Mouse (Mus musculus) telencephalon, adult 2 months (tissue): ENCODE measurements at regions not wholly inside any gene's neighbourhood (a gene's known extent, or its start where the extent isn't known, plus 50 kb on each side); places are given as distances from the start of the nearest gene placed in this dataset.
A peak's percentile ranks its signal among the peaks of the same experiment; 100 is the strongest.
"Not testable (repeated sequence)": the region's sequence is repeated elsewhere in the genome, so short reads cannot be mapped to it uniquely, and the experiment has no call there.

Source experiments
- DNase-seq: peaks from one replicate; pipeline ENCODE4 v3.0.0-alpha.2; 2011; ENCODE audit warnings: low read depth, low spot score

DNA sequence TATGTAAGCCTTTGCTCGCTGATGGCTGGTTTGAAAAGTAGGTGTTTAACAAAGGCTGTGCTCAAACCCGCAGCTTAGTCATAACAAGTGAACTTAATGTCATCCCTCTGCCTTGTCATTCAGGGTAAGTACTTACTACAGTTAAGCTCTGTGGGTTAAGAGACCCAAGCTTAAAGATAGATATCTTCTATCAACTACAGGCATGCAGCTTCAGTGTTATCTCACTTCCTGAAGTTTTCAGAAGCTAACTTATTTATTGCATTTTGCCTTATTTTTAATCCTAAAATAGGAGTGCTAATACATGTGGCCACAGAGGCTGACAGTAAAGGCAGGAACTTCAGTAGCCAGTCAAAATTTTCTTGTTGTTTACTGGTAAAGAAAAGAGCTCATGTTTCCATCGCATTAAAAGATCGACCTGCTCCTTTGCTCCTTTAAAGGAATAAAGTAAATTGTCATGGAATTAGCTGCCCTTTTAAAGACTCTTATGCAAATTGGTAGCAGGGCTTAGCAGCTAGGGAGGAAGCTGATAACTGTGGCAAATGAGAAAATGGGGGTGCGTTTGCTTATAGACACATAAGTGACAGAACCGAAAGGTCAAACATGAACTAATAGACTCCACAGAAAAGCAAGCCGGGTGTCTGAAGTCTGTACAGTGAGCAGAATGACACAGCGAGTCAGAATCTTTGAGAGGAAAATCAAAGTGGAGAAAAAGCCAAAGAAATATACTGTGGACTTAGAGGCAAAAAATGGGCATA is 55.9 kb upstream of the Inpp4b start:
- no peak for DNase-seq

DNA sequence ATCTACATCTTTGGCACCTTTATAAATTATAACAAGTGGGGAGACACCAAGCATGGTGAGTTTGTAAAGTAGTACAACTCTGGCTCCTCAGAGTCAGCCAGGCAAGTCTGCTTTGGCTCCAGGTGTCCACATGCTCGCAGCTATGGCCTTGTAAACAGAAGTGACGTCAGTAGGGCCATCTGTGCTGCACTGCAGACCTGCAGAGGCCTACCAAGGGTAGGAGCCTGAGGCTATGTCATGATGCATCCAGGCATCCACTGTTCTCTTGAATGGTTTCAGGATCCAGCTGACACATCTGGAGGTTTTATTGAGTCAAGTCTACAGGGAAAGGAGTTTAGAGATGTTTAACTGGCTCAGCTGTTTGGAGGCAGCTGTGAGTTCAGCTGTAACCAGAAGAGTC is 82.3 kb upstream of the Inpp4b start:
- DNase-seq, result no peak

DNA sequence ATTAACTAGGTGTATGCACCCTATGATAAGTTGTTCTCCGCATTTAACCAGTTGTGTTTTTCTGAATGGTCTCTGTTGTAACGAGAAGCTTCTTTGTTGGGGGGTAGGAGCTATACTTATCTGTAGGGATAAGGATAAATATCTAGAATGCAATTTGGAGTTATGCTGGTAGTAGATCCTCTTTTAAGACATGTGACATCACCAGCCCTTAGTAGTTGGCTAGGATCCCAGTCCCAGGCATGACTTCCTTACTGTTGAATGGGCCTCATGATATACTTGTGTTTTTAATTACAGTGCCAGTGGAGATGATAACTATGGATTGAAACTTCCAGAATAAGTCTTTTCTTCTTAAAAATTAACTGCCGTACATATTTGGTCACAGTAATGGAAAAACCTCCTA is 118.5 kb upstream of the Inpp4b start:
- no peak for DNase-seq

DNA sequence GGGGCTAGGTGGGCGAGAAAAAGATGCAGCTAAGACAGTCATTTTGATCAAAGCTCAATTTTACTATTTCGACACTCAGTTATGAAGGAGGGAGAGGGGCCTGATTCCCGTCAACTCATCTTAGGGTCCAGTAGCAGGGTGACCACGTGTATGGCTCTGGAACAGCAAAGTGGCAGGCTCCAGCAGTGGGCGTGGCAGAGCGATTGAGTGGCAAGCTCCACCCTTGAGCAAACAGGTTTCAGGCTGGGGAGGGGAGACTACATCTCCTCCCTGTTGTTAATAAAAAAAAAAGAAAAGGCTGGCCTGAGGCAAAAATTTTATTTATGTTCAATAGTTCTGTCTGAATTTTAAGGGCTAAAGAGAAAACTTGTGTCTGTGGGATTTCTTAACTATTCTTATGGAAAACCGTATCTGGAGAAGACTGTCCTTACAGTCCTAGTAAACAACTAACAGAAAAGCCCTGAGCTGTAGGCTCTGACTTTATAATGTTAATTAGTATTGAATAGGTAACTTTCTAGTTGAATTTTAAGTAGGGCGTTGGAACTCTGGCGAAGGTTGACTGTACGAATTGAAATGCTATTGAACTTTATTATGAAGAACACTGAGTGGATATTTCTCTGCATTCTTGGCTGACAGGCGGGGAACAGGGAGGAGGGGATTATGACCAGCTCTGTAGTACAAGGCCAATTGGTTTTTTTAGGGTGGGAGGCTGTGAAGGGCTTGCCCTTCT is 155.1 kb upstream of the Inpp4b start:
- DNase-seq, result not testable (repeated sequence)

DNA sequence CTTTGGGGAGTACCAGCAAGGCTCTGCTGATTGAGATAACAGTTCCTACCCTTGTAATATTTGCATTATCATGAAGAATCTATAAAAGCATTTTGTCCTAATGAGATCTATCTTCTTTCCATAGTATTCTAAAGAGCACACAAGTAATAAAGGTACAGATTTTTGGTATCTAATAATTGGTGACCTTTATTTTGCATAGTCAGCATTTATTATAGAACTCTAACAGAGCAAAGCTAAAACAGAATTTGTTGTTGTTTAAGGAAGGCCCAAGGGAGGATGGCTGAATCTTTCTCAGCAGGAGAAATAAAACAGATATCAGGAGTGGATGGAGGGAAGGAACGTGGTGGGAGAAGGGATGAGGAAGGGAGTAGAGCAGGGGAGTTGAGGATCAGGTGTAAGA is 160.8 kb upstream of the Usp38 start:
- DNase-seq, result no peak

DNA sequence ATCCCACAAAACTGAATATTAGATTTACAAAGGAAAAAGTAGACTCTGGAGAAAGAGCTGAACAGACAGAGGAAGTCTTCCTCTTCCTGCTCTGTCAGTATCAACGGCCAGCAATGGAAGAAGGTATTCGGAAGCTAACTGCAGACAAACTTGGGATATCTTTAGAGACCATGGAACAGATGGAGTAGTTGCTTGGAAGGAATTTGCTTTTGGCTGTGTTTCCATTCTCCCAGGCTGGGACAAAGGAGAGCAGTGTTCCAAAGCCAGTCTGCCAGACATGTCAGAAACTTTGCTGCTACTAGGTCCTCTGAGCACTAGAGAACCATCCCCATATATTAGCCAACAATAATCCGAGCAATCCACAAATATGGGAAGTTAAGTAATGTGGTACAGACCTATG is 132.5 kb upstream of the Usp38 start:
- DNase-seq, result peak; percentile 18

DNA sequence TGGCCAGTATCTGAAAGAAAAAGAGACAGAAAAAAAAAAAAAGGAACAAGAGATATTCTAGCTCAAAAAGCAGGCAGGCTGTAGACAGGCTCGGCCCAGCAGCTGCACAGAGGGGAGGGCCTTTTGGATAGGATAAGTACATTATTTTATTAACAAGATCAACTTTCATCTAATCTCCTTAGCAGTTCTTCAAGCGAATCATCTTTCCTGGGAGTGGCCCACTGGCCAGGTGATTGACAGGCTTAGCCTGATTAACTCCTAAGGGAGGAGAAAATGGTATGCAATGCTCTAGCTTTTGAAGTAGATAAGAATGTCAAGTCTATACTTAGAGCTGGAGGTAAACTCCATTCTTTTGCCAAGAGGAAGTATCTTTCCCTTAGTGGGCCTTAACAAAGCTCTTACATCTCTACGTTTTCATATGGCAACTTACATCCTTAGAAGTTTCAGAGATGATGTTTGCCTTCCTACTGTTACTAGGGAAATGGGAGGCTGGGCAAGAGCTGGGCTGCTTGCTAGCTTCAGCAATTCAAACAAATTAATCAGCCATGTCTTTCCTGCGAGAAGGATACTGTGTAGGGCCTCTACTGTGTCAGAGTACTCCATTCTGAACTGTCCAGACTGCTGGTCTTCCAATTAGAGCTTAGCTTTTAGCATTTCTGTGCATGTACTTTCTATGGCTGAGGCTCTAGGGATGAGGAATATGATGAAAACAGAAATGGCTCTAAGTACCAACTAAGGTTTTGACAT is 92.2 kb upstream of the Usp38 start:
- DNase-seq, result no peak

DNA sequence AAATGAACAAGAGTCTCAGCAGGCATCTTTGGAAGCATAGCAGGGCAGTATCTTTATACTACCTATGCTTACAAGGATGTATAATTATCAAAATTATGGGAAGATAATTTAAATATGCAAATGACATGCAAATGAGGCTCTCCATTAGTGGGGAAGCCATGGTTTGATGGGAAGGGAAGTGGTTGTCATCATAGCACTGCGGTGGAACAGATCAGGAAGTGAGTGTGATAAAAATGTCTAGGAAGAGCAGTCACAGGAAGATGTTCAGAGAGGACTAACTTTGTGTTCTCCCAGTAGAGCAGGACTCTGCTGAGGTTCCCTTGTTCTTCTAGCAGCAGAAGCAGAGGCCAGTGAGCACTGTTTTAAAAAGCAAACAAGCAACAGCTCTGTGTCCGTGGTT is 84.2 kb upstream of the Usp38 start:
- no peak for DNase-seq

DNA sequence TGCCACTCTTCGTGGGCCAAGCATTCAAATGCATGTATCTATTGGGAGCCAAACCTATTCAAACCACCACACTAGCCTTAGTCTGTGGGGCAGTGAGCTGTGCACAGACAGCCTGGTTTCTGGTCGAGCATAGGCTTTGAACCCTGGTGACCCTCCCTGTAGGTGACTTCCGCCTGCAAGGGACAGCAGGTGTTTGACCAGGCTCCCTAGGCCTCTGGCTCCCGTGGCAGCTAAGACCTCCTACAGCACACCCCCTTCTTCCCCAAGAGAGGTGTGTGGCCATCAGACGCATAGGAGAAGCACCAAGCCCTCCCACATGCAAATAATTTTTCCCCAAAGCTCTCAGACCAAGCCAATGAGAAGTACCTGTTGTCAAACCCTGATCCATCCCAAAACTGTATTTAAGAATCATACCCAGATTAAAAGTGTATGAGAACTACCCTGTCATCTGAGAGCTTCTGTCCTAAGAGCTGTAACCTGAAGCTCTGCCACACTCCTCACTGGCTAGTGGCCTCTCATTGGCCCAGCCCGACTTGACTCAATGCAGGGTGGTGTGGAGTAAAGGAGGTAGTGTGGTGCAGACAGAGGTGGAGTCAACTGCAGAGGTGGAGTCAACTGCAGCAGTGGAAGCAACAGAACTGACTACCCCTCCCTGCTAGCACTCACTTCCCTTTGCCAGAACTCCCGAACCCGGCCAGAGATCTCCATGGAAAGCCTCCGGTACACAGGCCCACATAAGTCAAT is 82.5 kb upstream of the Usp38 start:
- no peak for DNase-seq

DNA sequence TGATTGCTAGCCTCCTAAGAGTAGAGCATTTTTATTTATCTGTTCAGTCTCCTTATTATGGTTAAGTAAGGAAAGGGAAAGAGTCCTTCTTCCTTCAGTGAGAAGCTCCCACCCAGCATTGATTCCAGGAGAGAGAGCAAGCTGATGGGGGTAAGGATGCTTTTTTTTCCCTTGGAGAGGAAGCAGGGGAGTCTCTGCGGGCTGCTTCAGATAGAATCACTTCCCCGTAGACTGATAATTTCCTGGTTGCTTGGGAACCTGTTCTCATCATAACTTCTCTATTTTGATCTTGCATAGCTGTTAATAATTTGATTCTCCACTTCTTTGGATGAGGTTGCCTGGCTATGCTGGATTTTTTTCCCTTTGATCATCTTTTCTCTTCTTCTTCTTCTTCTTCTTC is 80.5 kb upstream of the Usp38 start:
- no peak for DNase-seq

DNA sequence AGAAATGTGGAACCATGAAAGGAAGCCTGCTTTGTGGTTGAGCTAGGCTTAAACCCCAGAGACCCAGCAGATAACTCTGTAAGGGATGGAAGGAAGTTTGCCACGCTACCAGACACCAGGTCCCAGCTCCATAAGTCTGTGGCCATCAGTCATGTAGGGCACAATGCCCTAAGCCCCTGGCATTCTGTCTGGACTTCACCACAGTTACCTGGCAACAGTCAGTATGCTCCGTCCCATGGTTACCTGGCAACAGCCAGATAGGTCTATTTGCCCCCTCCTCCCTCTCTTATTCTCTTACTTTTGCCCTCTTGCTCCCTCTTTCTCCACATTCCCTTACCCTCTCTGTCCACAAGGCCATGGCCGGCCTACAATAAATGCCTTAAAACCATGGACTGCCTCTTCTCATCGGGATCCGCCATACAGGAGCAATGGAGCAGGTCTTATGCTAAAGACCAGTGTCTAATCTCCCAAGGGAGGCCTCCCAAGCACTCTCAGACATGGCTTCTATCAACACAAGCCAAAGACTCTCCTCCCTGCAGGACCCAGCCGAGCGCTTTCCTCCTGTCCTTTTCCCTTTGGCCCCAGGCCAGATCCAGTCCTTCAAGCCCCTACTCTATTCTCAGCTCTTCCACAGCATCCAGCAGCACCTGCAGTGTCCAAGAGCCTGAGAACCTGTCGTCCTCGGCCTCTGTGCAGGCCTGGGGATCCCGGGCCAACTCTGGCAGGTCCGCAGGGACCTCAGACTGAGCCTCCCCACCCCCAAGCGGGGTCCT is 66.3 kb upstream of the Usp38 start:
- DNase-seq, result no peak

DNA sequence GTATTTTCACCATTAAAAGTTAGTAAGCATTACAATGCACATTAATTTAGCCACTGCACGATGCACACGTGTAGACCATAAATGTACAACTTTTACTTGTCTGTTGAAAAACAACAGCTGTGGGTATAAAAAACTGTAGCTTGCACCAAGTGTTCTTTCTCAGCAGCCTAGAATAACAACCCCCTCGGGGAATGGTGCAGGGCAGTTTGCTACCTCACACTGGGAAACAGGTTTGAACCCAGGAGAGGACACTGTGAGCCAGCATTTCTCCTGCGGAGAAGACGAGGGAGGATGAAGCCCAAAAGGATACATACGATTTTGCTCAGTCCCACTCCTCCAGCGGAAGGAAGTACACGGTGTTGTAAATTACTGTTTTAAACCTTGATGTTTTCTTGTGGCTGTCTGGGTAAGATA is 65.2 kb upstream of the Usp38 start:
- DNase-seq, result peak; percentile 19

DNA sequence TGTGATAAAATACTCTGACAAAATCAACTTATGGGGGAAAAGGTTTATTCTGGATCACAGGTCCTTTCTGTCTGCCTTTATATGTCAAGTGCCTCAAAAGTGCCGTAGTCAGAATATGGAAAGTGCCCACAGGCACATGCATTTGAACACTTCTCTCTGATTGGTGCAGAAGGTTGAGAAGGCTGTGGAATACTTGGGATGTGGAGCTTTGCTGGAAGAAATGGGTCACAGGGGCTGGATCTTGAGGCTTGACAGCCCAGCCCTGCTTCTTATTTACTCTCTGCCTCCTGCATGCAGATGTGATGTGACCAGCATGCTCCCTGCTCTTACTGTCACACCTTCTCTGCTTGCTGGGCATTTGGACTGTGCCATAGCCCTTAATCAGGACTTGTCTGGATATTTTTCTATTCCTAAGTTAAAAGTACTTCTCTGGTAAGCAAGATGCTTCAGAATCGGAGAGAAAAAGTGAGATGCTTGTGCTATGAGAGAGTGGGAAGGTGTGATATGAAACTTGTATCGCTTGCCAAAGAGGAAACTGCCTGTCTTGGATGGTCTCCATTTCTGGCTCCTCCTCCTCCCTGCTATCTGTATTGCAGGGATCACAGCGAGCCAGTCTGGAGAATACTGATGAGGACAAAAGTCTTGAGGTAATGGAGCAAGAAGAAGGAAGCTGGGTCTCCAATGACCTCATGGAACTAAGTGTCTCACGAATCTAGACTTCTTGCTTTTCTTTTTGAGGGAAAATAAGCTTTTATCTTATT is 54.5 kb upstream of the Usp38 start:
- peak; percentile 75 for DNase-seq

DNA sequence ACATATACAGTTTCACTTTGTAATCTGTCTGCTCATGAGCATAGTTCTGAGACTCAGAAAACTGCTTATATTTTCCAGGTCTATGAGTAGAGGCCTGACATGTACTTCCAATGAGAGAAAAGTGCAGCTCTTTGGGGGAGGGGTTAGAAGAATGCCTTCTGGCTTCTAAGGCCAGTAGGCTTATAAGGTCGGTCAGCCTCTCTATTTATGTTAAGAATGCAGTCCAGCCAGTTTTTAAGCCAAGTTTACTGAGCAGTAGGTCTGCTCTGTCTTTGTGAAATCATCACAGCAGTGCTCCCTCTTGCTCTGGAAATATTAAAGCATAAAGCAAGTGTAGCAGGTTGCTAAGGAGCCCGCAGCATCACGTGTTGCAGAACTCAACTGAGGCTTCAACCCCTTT is 53.8 kb upstream of the Usp38 start:
- DNase-seq, result no peak

DNA sequence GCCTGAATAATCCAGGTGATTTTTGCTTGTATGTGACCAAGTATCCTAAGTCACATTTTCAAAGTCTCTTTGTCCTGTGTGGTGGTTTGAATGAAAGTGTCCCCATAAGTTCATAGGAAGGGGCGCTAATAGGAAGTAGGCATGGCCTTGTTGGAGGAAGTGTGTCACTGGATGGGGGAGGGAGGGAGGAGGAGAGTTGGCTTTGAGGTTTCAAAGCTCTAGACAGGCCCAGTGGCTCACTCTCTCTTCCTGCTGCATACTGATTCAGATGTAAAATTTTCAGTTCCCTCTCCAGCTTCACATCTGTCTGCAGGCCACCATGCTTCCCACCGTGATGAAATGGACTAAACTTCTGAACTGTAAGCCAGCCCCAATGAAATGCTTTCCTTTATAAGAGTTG is 52.0 kb upstream of the Usp38 start:
- DNase-seq, result no peak
